Mouse (Mus musculus) hindbrain, embryonic 11.5 days (tissue): ENCODE results near the gene Dpep3. TPM values are rescaled to one million over a fixed set of nuclear protein-coding genes. Genes with fewer than 3 reads are reported as not detected.

Source experiments
- polyA plus RNA-seq: library from polyadenylated mRNA; unstranded; fragments of >200 nt; fragmentation: Nextera tagmentation; extraction: Ambion mirVana; gene quantifications from 2 replicates; pipeline ENCODE4 v1.2.1, GENCODE M21; 2014

The Dpep3 gene
- polyA plus RNA-seq, 1 experiment from 2014 or later: not detected

Other genes starting within 250 kb of the Dpep3 start
- gene Gfod2, start 220.8 kb downstream of the Dpep3 start, polyA plus RNA-seq: 38.3 and 41.6 TPM in 2 replicates
- gene Ranbp10, start 152.1 kb downstream of the Dpep3 start, polyA plus RNA-seq: 13.7 and 17.8 TPM in 2 replicates
- 1.2 and 1.4 TPM in 2 replicates for gene Tsnaxip1, start 151.7 kb downstream of the Dpep3 start, polyA plus RNA-seq
- gene Cenpt, start 126.2 kb downstream of the Dpep3 start, polyA plus RNA-seq: 55.4 TPM in 2 replicates
- 60.5 and 66.7 TPM in 2 replicates for gene Thap11, start 124.3 kb downstream of the Dpep3 start, polyA plus RNA-seq
- gene Nutf2, start 118.8 kb downstream of the Dpep3 start, polyA plus RNA-seq: 256 and 278 TPM in 2 replicates
- gene Edc4, start 98.5 kb downstream of the Dpep3 start, polyA plus RNA-seq: 31.9 and 32.6 TPM in 2 replicates
- gene Nrn1l, start 85.9 kb downstream of the Dpep3 start, polyA plus RNA-seq: not detected in 2 replicates
- 11.1 and 12.5 TPM in 2 replicates for gene Pskh1, start 79.0 kb downstream of the Dpep3 start, polyA plus RNA-seq
- gene Ctrl, start 45.6 kb downstream of the Dpep3 start, polyA plus RNA-seq: 0.81 and 1.3 TPM in 2 replicates
- 21.6 and 24.6 TPM in 2 replicates for gene Psmb10, start 41.0 kb downstream of the Dpep3 start, polyA plus RNA-seq
- 0.54 and 0.73 TPM in 2 replicates for gene Lcat, start 36.0 kb downstream of the Dpep3 start, polyA plus RNA-seq
- gene Slc12a4, start 13.3 kb downstream of the Dpep3 start, polyA plus RNA-seq: 7.8 and 8.4 TPM in 2 replicates
- 16.4 and 22.0 TPM in 2 replicates for gene Dus2, start 11.9 kb upstream of the Dpep3 start, polyA plus RNA-seq
- 0.15 TPM in 1 of 2 replicates, not detected in the other for gene Dpep2nb, start 26.5 kb upstream of the Dpep3 start, polyA plus RNA-seq
- 21.2 and 21.3 TPM in 2 replicates for gene Ddx28, start 32.5 kb upstream of the Dpep3 start, polyA plus RNA-seq
- 4.2 and 8.1 TPM in 2 replicates for gene Nfatc3, start 79.4 kb upstream of the Dpep3 start, polyA plus RNA-seq
- 1.5 and 2.1 TPM in 2 replicates for gene Esrp2, start 157.5 kb upstream of the Dpep3 start, polyA plus RNA-seq
- gene Pla2g15, start 171.0 kb upstream of the Dpep3 start, polyA plus RNA-seq: 4.4 and 5.2 TPM in 2 replicates
- gene Slc7a6, start 189.4 kb upstream of the Dpep3 start, polyA plus RNA-seq: 84.4 and 88.9 TPM in 2 replicates
- 46.1 and 46.2 TPM in 2 replicates for gene Slc7a6os, start 231.5 kb upstream of the Dpep3 start, polyA plus RNA-seq
- gene Prmt7, start 231.5 kb upstream of the Dpep3 start, polyA plus RNA-seq: 55.1 and 57.6 TPM in 2 replicates